Mouse (Mus musculus) small intestine, adult 2 months (tissue): Measurements from ENCODE around the gene Asic2.

ENCODE experiments used
- CTCF ChIP-seq: fragments of 200-500 bp; IDR thresholded peaks from 2 replicates; pipeline ENCODE4 v1.5.1; 2012; ENCODE audit warnings: low read depth, mild to moderate bottlenecking, control low read depth, inconsistent platforms, low read length, moderate library complexity, mixed read lengths; ENCODE audit not compliant: insufficient replicate concordance, insufficient read length; ENCODE audit errors: extremely low read depth
- POLR2A ChIP-seq: fragments of 200-500 bp; IDR thresholded peaks from 2 replicates; pipeline ENCODE4 v1.6.1; 2012; ENCODE audit warnings: low read depth, mild to moderate bottlenecking, control low read depth, inconsistent platforms, low read length, moderate library complexity

DNA sequence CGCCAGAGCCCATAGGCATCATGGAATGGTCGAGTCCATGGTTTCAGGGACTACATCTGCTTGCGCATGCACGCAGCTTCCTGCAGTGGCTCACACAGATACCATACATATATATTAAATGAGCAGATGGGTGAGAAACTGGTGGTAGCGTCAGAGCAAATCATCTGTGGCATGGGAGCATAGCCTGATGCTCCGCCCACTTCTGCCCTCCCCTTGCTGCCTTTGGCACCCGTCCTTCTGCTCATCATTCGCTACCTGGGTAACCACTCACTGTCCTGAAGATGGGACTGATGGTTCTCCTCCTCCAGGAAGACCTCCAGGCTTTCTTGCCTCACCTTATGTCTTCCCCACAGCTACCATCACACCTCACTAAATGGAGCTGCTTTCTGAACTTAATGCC, 995.0 kb downstream of the Asic2 start:
- TF ChIP-seq CTCF (no peak), POLR2A (no peak)
